Mouse (Mus musculus) E14TG2a.4 (cell line): Measurements from ENCODE around the gene Slc30a4.

Source experiments
- CTCF ChIP-seq: conservative IDR thresholded peaks from 2 replicates; pipeline ENCODE4 v1.5.1; 2014; ENCODE audit warnings: low read length
- NANOG ChIP-seq: IDR thresholded peaks from 2 replicates; pipeline ENCODE4 v1.6.1; 2014; ENCODE audit warnings: borderline replicate concordance, low read length, mixed read lengths
- POU5F1 ChIP-seq: IDR thresholded peaks from 2 replicates; pipeline ENCODE4 v1.6.1; 2014; ENCODE audit warnings: low read length, borderline replicate concordance

DNA sequence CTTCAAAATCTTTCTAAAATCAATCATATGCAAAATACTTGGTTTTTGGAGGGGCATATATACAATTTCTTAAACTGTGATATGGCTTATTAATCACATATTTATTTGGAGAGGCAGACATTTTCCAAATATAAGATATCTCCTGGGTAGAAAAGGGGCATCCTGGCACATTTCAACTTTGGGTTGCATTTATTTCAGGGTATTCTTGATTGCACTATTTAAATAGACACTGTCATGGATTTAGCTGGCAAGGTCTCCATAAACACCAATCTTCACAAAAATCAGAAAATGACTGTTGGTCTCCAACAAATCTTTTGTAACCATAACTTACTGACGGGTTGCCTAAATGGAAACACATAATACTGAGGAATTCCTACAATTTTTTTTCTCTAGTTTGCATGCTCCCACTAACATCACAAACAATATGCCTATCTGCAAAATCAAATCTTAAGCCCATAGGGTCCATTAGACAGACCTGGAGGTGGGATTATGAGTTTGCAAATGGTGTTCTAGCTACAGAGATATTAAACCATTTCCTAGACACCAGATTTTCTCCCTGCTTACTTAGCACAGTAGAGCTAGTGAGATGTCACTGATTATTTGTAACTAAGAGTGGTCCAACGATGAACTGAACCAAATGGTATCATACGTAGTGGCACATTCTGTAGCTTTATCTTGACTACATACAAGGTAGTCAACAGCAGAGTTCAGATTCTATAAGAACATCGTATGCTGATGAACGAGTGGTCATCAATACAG lies 20.9 kb downstream of the Slc30a4 start:
- TF ChIP-seq CTCF (no peak), POU5F1 (no peak), NANOG (no peak)
